Mouse (Mus musculus): ENCODE measurements around the gene Fmo5.

GRCm38 (mm10) chr3:97596796-97597195 lies 31.8 kb upstream of the Fmo5 start:
- no peak for TF ChIP-seq CTCF (IDR thresholded peaks at IDR 0.05; ENCODE audit: low read depth, low read length)
- no peak for TF ChIP-seq POLR2A (IDR thresholded peaks at IDR 0.05; ENCODE audit: insufficient read depth, low read length)
